Mouse (Mus musculus) naive thymus-derived CD4-positive, alpha-beta T cell, adult 2 months (primary cell): ENCODE results near the gene Slc44a1.
A peak's percentile ranks its signal among the peaks of the same experiment; 100 is the strongest.

ENCODE experiments used
- DNase-seq: peaks from one replicate; pipeline ENCODE4 v3.0.0-alpha.2; 2011; ENCODE audit warnings: low read depth

Slc44a1 gene

DNA sequence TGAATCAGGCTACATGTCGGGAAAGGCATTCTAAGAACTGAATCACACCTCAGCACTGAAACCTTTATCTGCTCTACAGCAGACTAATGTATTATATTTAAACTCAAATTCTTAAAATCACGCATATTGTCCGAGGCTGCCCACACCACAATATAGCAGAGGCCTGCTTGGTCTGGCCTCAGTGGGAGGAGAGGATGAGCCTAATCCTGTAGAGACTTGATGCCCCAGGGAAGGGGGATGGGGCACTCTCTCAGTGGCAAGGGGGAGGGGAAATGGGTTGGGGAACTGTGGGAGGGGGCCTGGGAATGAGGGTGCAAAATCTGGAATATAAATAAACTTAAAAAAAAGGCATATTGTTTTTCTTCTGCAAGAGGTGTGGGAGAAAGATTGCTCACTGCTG is 177.8 kb downstream of the Slc44a1 start:
- no peak for DNase-seq

DNA sequence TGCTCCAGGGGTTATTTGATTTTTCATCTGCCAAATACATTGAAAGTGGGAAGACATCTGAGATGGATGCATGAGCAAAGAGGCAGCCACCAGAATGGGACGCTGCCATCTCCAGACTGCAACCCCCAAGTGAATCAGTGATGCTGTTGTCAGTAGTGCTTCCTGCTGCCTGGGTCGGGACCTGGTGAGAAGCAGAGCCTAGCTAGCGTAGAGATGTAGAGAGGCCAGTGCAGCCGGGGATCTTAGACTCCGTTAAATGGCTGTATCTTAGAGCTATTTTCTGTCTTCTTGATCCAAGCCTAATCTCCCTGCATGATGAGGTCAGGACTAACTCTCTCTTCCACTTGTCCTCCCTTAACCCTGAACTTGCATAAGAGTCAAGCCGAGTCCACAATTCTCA is 179.9 kb downstream of the Slc44a1 start:
- no peak for DNase-seq

DNA sequence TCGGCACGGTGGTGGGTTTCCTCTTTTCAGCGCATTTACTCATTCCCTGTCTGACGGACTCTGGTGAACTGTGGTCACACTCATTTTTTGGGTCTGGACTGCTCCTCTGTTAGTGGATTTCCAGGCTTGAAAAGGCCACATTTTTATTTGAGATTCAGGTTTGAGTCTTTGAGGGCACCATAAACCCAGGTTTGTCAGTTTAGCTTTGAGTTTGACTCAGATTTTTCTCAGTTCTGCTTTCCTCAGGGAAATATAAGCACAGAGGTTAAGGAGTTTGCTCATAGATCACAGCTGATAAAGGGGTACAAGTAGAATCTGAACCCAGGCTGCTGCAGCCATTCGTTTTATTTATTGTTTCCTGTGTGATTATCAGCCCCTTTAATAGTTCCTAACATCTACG is 180.9 kb downstream of the Slc44a1 start:
- no peak for DNase-seq

DNA sequence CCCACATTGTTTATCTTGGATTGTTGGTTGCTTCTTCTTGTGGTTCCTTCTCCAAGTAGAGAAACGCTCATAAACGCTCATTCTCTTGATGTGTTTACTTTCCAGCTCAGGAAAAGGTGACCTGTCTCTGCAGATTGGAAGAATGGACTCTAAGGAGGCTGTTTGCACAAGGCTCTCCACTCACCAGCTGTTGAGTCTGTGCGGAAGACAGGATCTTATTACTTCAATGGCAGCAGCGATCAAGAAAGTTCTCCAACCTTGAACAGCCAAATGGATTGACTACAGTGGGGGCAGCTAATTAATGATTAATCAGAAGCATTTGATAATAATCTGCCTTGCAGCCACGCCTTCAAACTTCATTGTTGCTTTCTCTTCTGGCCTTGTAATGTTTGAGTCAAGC is 181.3 kb downstream of the Slc44a1 start:
- DNase-seq = no peak

DNA sequence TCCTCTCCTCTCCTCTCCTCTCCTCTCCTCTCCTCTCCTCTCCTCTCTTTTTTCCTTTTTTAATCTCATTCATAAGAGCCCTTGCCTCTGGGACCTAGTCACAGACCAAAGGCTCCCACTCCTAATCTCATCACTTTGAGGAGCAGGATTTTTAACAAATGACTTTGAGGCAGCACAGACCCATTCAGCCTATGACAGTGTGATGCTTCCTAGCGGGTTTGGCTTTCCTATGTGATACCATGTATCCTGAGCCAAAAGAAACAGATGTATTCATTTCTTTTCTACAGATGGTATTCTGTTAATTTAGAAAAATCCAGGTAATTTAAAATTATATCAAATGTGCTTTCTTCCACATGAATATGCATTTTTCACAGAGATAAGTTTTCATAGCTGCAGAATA is 183.5 kb downstream of the Slc44a1 start:
- DNase-seq = no peak

DNA sequence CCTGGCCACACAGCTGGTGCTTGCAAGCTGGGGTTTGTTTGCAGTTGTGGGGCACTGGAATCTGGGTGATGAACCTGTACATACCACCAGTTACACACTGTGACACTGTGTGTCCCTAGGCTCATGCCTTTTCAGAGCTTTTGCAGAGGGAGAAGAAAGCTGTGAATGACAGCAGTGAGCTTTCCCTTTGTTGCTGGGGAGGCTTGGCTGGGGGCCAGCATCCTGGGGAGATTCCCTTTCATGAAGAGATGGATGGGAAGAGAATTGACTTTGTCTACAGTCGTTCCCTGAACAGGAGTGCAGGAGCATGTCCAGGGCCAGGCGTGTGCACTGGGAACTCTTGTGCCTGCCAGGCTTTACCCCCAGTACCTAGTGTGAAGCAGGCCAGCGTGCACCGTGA is 184.6 kb downstream of the Slc44a1 start:
- DNase-seq = no peak

DNA sequence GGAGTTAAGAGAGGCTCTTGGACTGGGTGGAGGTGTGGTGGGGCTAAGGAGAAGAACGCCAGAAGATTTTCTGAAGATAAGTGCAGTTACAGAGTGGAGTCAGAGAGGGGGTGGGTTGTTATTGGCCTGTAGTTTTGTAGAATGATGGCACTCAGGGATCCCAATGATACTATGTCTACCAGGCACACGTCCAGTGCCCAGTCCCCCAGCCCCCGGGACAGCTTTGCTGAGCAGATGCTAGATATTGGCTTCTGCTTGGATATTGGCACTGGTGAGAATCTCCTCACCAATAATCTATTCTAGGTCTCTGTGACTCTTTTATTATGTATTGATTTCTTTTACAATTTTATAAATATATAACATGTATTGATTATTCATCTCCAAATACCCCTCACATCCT is 185.1 kb downstream of the Slc44a1 start:
- DNase-seq = no peak

DNA sequence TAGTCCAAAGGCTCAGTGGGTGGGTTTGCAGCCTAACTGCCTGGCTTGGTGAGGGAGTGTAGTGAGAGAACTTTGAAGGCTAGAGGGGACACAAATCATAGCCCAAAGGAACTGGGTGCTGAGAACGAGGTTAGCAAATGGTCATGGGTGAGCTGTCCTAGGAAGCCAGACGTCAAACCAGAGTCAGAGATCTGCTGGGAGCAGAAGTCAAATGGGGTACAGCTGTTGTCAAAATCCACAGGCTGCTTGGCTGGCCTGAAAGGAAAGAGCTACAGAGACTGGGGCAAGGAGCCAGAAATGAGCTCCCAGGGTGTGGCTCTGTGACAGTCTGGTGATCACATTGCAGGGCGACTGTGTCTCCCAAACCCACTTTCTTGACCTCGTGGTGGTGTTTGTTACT is 188.7 kb downstream of the Slc44a1 start:
- no peak for DNase-seq

DNA sequence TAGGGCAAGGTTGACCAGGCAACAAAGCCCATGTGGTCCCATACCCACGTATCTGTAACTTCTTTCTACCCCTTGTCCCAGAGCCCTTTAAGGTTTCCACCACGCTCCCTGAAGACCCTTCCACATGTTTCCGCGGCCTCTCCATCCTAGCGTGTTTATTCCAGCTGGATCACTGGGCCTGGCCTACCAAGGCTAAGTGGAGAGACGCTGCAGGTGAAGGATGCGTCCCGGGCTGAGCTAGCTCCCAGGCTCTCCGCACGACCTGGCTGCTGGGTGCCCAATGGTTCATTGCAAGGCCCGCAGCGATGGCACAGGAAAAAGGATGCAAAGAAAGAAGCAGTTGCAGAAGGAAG is 190.7 kb downstream of the Slc44a1 start:
- no peak for DNase-seq

DNA sequence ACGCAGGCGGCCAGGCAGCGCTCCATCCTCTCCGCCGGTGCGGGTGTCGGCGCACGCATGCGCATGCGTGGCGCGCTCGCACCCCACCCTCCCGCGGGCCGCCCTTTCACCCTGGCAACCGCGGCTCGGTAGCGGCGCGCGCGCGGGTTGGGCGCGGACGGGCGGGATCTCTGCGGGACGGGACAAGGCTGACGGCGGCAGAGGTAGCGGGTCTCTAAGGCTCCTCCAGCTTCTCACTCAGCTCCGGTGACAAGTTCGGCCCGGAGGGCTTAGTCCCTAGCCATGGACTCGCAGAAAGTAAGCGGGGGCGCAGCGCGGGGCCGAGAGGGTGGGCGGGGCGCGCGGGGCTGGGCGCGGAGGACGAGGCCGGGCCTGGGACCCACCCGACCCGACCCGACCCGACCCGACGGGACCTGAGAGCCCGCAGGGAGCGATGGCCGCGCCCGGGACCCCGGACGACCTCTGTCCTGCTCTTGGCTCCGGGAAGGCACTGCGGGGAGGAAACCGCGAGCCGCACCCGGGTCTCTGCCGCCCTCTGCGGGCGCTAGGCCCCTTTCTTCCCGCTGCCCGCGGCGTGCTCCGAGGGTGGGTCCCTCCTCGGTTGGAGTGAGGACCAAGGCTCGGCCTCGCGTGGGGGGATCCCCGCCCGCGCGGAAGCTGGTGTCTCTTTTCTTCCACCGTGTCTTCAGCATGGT is 191.2 kb downstream of the Slc44a1 start, which contains the start of gene Fsd1l:
Gene Fsd1l (plus strand): TSS at position 156 of the 695 bp plus-strand sequence.
- peak; percentile 5 for DNase-seq

DNA sequence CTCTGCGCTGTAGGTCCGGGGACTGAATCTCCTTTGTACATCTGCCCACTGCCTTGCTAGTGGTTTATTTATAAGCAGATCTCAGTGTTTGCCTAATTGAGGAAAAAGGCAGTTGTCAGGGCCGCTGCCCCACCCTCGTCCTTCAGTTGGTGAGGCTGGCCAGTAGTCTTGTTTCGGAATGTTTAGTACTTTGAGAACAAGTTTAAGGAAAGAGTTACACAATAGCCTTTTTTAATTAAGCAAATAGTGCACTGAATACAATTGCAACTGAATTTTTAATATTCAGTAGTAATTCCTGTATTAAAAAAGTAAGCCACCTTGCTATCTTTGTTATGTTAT is 191.8 kb downstream of the Slc44a1 start:
- no peak for DNase-seq

DNA sequence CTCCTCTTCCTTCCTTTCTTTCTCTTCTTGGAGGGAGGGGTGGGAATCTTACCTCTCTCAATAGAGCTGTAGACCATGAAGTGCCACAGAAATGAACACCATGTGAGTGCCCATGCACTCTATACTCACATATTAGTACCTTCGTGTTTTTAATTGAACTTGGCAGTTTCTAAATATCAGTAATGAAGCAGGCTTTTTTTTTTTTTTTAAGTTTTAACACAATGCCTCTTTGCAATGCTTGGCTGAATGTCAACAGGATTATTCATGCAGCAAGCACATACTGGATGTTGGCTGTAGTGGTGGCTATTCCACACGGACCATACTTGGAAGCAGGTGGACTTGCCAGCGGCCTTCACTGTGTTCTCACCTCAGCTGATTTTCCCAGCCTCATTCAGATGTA is 195.1 kb downstream of the Slc44a1 start:
- DNase-seq = no peak

DNA sequence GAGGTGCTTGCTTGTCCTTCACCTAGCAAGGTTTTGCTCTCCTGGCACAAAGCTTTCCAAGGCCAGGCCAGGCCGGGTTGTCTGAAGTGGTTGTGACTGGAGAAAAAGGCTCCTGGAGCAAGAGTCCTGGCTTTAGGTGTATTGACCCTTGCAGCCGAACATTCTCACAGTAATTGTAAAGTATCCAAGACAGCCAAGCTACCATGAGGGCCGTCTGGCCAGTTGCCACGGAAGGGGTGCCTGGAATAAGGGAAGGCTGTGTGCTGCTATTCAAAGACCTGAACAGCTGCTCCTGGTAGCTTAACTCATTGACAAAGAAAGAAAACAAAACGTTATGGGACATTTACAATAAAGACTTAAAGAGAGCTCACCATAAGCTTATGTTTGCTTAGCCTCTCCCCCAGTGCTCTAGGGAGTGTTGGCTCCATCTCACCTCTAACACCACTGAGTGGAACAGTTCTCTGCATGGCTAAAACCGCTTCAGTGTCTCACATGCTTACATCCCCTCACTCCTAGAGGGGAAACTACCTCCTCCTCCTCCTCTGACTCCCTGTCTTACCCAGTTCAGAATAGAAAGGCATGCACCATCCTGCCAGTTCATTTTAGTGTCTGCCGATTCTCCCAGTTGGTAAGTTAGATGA is 197.2 kb downstream of the Slc44a1 start:
- DNase-seq = no peak

DNA sequence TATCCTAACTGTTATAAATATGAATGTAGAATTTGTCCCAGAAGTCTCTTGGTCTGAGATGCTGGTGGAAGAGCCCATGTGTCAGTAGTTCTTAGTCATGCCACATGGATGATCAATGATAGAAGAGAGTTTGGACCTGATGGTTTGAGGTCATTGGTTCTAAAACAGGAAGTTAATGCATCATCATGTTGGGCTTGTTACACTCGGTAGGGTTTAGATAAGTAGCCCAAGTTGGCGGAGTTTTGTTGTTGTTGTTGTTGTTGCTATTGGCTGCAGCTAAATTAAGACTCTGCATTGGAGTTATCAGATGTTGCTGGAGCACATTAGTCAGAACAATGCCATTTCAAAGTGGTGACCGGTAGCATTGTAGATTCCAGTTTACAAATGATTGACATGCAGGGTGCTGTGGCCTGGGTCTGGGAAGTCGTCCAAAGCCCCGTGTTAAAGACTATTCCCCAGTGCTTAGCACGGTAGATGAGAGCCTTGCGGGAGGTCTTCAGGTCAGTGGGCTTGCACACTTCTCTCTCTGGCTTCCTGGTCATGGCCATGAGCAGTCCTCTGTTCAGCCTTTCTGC is 198.4 kb downstream of the Slc44a1 start:
- no peak for DNase-seq

DNA sequence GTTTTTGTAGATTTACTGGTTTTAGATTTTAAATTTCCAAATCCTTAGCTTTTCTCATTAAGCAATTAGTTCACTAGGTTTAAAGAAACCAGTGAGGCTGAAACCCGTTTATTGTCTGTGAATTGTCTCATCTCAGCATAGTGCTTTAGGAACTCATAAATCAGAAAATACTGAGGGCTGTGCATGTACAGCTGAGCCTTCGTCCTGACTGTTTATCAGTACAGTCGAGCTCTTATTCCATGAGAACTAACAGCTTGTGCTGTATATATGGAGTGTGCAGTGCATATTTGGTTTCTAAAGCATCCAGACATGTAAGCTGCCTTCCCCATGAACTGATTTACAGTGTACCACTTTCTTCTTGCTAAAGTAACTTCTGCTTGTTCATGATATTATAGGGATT is 217.8 kb downstream of the Slc44a1 start:
- no peak for DNase-seq

DNA sequence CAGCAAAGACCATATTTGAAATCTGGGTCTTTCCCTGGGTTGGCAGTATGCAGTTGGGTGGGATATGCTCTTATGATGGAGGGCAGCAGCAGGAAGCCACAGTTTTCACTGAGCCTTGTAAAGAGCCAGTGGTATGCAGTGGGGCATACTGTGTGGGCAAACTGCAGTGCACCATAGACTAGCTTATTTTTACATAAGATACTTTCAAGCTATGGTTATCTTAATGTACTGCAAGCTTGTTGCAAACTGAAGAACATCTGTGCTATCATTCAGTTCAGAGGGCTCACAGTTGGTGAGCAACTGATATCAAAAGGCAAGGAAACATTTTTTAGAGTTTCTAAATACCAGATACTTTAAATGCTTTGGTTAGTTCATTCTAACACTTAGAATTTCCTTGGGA is 220.5 kb downstream of the Slc44a1 start:
- DNase-seq = no peak
